Mouse (Mus musculus): ENCODE measurements around the gene Apoc2.
"Not testable (repeated sequence)": the region's sequence is repeated elsewhere in the genome, so short reads cannot be mapped to it uniquely, and the experiment has no call there.

Gene Apoc2

GRCm38 (mm10) chr7:19698907-19699826 lies 21.4 kb upstream of the Apoc2 start, which contains the start of gene Apoe:
Apoe (minus strand) TSS chr7:19699188.
- no peak for DNase-seq (ENCODE audit: low read depth)

GRCm38 (mm10) chr7:19697949-19698906 lies 20.5 kb upstream of the Apoc2 start:
- DNase-seq (ENCODE audit: low read depth), result no peak

GRCm38 (mm10) chr7:19696336-19696873 lies 18.7 kb upstream of the Apoc2 start:
- no peak for DNase-seq (ENCODE audit: low read depth)

GRCm38 (mm10) chr7:19695881-19696280 lies 18.1 kb upstream of the Apoc2 start:
- DNase-seq (ENCODE audit: low read depth), result no peak

GRCm38 (mm10) chr7:19695213-19695594 lies 17.5 kb upstream of the Apoc2 start:
- no peak for DNase-seq (ENCODE audit: low read depth)

GRCm38 (mm10) chr7:19694336-19695212 lies 16.8 kb upstream of the Apoc2 start:
- DNase-seq (ENCODE audit: low read depth), result no peak

GRCm38 (mm10) chr7:19693421-19693820 lies 15.7 kb upstream of the Apoc2 start:
- DNase-seq (ENCODE audit: low read depth), result no peak

GRCm38 (mm10) chr7:19691873-19692865 lies 14.4 kb upstream of the Apoc2 start, which contains the start of gene Apoc1:
Apoc1 (minus strand) TSS chr7:19692660.
- no peak for DNase-seq (ENCODE audit: low read depth)

GRCm38 (mm10) chr7:19691434-19691833 lies 13.7 kb upstream of the Apoc2 start:
- no peak for DNase-seq (ENCODE audit: low read depth)

- DNase-seq (ENCODE audit: low read depth), result no peak
These were observed 13.1 kb upstream of the Apoc2 start for GRCm38 (mm10) chr7:19690845-19691244.

- no peak for DNase-seq (ENCODE audit: low read depth)
These were observed 10.9 kb upstream of the Apoc2 start for GRCm38 (mm10) chr7:19688611-19689010.

GRCm38 (mm10) chr7:19688101-19688500 lies 10.4 kb upstream of the Apoc2 start:
- no peak for DNase-seq (ENCODE audit: low read depth)

- not testable (repeated sequence) for DNase-seq (ENCODE audit: low read depth)
These were observed 9.3 kb upstream of the Apoc2 start for GRCm38 (mm10) chr7:19686927-19687583.

GRCm38 (mm10) chr7:19686521-19686920 lies 8.8 kb upstream of the Apoc2 start:
- no peak for DNase-seq (ENCODE audit: low read depth)

GRCm38 (mm10) chr7:19685374-19685773 lies 7.6 kb upstream of the Apoc2 start:
- no peak for DNase-seq (ENCODE audit: low read depth)

GRCm38 (mm10) chr7:19683771-19684201 lies 6.0 kb upstream of the Apoc2 start:
- no peak for DNase-seq (ENCODE audit: low read depth)

GRCm38 (mm10) chr7:19682979-19683378 lies 5.2 kb upstream of the Apoc2 start:
- DNase-seq (ENCODE audit: low read depth), result no peak

- DNase-seq (ENCODE audit: low read depth), result no peak
These were observed 3.5 kb upstream of the Apoc2 start, which contains the start of the genes Gm44805 and Apoc4 for GRCm38 (mm10) chr7:19681202-19681694. Gm44805 (minus strand) TSS chr7:19681423. Apoc4 (minus strand) TSS chr7:19681479.

GRCm38 (mm10) chr7:19680702-19681101 lies 3.0 kb upstream of the Apoc2 start:
- no peak for DNase-seq (ENCODE audit: low read depth)
